Mouse (Mus musculus): ENCODE results near the gene Actr2.
"Not testable (repeated sequence)": the region's sequence is repeated elsewhere in the genome, so short reads cannot be mapped to it uniquely, and the experiment has no call there.

Gene Actr2

DNA sequence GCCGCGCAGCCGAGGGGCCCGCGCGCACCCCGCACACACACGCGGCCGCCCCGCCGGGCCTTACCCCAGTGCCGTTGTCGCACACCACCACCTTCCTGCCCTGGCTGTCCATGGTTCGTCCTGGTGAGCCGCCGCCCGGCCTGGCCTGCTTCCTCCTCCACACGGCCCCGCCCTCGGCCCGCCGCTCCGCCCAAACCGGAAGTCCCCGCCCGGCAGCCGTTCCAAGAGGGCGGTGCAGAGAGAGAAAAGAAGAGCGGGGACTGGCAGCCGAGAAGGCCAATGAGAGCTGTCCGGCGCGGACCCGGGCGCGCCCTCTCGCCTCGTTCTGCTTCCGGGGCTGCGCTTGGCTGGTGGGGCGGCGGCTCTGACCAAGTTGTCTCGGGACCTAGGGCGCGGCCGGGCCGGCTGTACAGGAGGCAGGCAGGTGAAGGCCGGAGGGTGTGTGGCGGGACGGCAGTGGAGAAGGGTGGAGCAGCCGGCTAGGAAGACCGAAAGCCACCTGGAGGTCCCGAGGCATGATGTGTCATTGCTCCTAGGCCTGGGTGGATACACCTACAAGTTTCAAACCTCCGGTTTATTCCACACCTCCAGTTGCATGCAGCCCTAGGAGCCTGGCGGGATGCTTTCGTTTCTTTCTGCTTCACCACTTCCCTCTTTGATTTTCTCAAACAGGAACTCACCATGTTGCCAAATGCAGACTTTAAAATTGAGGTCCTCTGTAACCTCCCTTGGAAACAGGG lies at the start of gene Actr2:
Gene Actr2 (minus strand): TSS at position 173 of the 740 bp plus-strand sequence.
- peak; percentile 97 for DNase-seq

GRCm38 (mm10) chr11:20158879-20159278 lies 46.2 kb upstream of the Actr2 start:
- no peak for DNase-seq

GRCm38 (mm10) chr11:20153542-20153941 lies 40.8 kb upstream of the Actr2 start:
- not testable (repeated sequence) for DNase-seq

- DNase-seq, result no peak
These were observed 39.6 kb upstream of the Actr2 start for GRCm38 (mm10) chr11:20152107-20152901.

DNA sequence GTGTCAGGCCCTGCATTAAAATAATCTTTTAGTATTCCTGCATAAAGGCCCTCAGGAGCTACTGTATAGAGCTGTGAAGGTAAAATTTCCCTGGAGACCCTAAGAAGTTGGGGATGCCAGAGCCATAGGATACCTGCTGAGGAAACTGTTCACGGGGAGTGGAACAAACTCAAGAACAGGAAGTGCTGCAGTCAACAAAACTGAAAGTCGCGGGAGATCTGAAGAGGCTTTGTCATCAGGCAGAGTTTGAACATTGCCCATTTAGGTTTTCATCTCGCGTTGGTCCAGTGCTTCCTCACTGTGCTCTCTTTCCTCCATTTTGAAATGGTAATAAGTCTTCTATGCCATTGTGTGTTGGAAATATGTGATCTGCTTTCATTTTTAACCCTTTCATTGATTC lies 38.6 kb upstream of the Actr2 start:
- no peak for DNase-seq

DNA sequence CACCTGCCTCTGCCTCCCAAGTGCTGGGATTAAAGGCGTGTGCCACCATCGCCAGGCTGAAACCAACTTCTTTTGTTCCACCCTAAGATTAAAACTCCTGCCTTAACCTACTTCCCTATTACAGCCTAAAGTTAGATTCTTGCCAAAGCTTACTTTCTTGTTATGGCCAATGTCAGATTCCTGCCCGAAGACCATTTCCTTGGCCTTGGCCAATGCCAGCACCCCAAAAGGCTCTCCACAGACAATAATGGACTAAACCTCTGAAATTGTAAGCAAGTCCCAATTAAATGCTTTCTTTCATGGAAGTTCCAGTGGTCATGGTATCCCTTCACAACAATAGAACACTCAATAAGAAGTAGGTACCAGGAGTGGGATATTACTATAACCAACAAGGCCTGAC lies 37.2 kb upstream of the Actr2 start:
- DNase-seq, result no peak

GRCm38 (mm10) chr11:20145383-20145782 lies 32.7 kb upstream of the Actr2 start:
- no peak for DNase-seq

- DNase-seq, result no peak
These were observed 32.0 kb upstream of the Actr2 start for GRCm38 (mm10) chr11:20144536-20145263.

DNA sequence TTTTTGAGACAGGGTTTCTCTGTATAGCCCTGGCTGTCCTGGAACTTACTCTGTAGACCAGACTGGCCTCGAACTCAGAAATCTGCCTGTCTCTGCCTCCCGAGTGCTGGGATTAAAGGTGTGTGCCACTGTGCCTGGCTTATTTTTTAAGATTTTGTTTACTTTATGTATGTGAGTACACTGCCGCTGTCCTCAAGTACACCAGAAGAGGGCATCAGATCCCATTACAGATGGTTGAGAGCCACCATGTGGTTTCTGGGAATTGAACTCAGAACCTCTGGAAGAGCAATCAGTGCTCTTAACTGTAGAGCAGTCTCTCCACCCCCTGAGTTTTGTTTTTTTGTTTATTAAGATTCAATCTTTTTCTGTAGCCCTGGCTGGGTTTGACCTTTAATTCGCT lies 31.0 kb upstream of the Actr2 start:
- DNase-seq, result not testable (repeated sequence)

GRCm38 (mm10) chr11:20142516-20142915 lies 29.8 kb upstream of the Actr2 start:
- DNase-seq, result no peak

DNA sequence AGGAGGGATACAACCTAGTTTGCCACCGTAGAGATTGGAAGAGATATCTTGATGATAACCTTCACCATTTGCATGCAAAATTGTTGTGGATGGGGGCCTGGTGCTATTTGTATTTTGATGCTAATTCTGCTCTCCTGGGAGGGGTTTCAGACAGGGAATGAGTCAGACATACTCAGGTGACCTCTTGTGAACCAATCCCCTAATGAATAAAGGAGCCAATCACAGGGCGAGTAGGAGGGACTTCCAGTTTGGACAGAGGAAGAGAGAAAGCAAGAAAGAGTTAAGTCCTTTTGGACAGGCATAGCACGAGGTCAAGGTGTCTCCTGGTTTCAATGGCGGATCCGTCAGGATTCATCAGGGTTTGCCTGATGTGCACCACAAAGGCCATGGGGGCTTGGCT lies 27.6 kb upstream of the Actr2 start:
- no peak for DNase-seq

GRCm38 (mm10) chr11:20139711-20140110 lies 27.0 kb upstream of the Actr2 start:
- DNase-seq, result no peak

GRCm38 (mm10) chr11:20138498-20139208 lies 25.9 kb upstream of the Actr2 start:
- no peak for DNase-seq

- no peak for DNase-seq
These were observed 25.2 kb upstream of the Actr2 start for GRCm38 (mm10) chr11:20137872-20138271.

DNA sequence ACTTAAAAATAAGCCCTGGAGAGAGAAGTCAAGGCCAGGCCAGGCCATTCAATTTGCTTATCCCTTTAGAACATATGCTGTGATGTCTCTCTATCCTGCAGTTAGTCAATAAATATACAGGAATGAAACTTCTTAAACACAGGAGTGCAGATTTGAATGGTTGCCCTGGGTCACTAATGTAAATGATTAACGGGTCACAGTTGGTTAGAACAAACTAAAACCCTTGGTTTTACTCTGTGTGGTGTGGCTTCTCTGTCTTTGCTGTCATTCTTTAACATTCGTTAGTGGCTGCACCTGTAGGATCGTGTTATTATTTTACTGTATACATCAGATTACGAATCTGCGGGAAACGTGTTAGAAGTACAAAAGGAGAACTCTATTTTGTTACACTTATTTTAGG lies 23.6 kb upstream of the Actr2 start:
- DNase-seq, result no peak

DNA sequence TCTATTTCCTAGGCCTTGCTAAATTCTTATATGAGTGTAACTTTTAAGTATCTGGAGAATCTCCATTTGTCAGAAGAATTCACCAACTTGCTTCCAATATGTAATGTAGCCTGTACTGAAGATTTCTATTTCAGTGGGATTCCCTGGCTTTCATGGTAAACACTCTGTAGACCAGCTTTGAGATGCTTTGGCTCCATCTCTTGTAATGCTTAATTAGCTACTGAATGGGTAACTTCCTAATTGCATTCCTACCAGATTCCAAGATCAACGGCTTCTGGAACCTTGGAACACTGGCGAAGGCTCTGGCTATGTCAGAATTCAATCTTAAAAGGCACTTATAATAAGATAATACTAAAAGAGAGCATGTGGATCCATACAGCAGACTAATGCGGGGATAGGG lies 22.2 kb upstream of the Actr2 start:
- DNase-seq, result not testable (repeated sequence)

DNA sequence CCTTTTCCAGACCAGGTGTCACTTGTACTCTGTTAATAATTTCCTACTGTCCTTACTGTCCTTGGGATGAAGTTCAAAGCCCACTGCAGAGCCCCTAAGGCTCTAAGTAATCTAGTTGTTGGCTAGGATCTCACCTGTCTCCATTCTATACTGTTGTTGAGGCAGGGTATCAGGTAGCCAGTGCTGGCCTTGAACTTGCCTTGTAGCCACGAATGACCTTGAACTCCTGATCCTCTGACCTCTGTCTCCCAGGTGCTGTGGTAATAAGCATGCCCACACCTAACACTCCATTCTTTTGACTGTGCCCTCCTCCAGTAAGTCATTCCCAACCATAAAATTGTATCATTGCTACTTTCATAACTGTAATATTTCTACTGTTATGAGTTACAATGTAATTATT lies 21.0 kb upstream of the Actr2 start:
- no peak for DNase-seq

GRCm38 (mm10) chr11:20132955-20133562 lies 20.3 kb upstream of the Actr2 start:
- peak; percentile 74 to 75 for DNase-seq

- no peak for DNase-seq
These were observed 14.2 kb upstream of the Actr2 start for GRCm38 (mm10) chr11:20126673-20127516.

- no peak for DNase-seq
These were observed 12.7 kb upstream of the Actr2 start for GRCm38 (mm10) chr11:20125423-20125822.

GRCm38 (mm10) chr11:20116701-20117100 lies 4.0 kb upstream of the Actr2 start:
- no peak for DNase-seq

Measured in cerebellum, adult 18-20 months (tissue).